Mouse (Mus musculus) ES-CJ7 (cell line): Measurements from ENCODE around the gene Actl6a.

Experiments
- DNase-seq: peaks from one replicate; pipeline ENCODE4 v3.0.0; 2011; ENCODE audit warnings: low read depth, low spot score

Gene Actl6a

GRCm38 (mm10) chr3:32749820-32750579 is 43.9 kb downstream of the Actl6a start:
- no peak for DNase-seq

GRCm38 (mm10) chr3:32754384-32754915 is 48.4 kb downstream of the Actl6a start:
- DNase-seq, result no peak

- peak; percentile 87 for DNase-seq
These were observed 53.1 kb downstream of the Actl6a start for GRCm38 (mm10) chr3:32759212-32759611.

GRCm38 (mm10) chr3:32762962-32763361 is 56.9 kb downstream of the Actl6a start:
- DNase-seq, result peak; percentile 75

GRCm38 (mm10) chr3:32763902-32764301 is 57.8 kb downstream of the Actl6a start:
- peak; percentile 55 for DNase-seq

- no peak for DNase-seq
These were observed 64.7 kb downstream of the Actl6a start for GRCm38 (mm10) chr3:32770781-32771180.
